Mouse (Mus musculus) B cell, adult 67 days (primary cell): ENCODE measurements around the gene Cst3. TPM values are rescaled to one million over a fixed set of nuclear protein-coding genes. Genes with fewer than 3 reads are reported as not detected.

ENCODE experiments used
- total RNA-seq, 2 experiments: library from RNA; stranded (reverse); gene quantifications; 4 replicates each; pipeline ENCODE4 v1.2.4; 2023

Gene Cst3
- total RNA-seq: 100 to 1,000 TPM; 173 to 181 TPM

GRCm38 (mm10) chr2:148875335-148875811 is at the start of gene Cst3:
Gene Cst3 (minus strand): TSS chr2:148875692.

GRCm38 (mm10) chr2:148864966-148865365 is 10.5 kb downstream of the Cst3 start, which contains the start of gene 9230104L09Rik:
Gene 9230104L09Rik (minus strand): TSS chr2:148865038.

GRCm38 (mm10) chr2:148834912-148835311 is 40.6 kb downstream of the Cst3 start, which contains the start of gene Cst9:
Gene Cst9 (plus strand): TSS chr2:148835147.

Other genes with a start within 250 kb of the Cst3 start
- gene Nxt1, start 203.1 kb downstream of the Cst3 start, total RNA-seq: 10 to 100 TPM; 17.8 to 21.2 TPM
- gene Gzf1, start 194.7 kb downstream of the Cst3 start, total RNA-seq: 10 to 100 TPM; 10.6 to 12.8 TPM
- gene Napb, start 143.2 kb downstream of the Cst3 start, total RNA-seq: under 1 TPM; 0.65 to 0.96 TPM
- not detected for gene Cstl1, start 125.3 kb downstream of the Cst3 start, total RNA-seq
- gene Cst11, start 104.2 kb downstream of the Cst3 start, total RNA-seq: not detected
- gene 8030411F24Rik, start 93.7 kb downstream of the Cst3 start, total RNA-seq: not detected
- gene Cst12, start 86.3 kb downstream of the Cst3 start, total RNA-seq: not detected
- gene Cst8, start 76.9 kb downstream of the Cst3 start, total RNA-seq: not detected
- not detected for gene Cst13, start 55.6 kb downstream of the Cst3 start, total RNA-seq
- not detected for gene Cst9, start 40.5 kb downstream of the Cst3 start, total RNA-seq
- gene 9230104L09Rik, start 10.7 kb downstream of the Cst3 start, total RNA-seq: not detected
- not detected for gene Gm1330, start 127.6 kb upstream of the Cst3 start, total RNA-seq
- not detected for gene Gm10750, start 141.5 kb upstream of the Cst3 start, total RNA-seq